Mouse (Mus musculus) liver, embryonic 15.5 days (tissue): ENCODE measurements around the gene Dhrs11. TPM values are rescaled to one million over a fixed set of nuclear protein-coding genes. Genes with fewer than 3 reads are reported as not detected.
"Not testable (repeated sequence)": the region's sequence is repeated elsewhere in the genome, so short reads cannot be mapped to it uniquely, and the experiment has no call there.

Experiments
- ATAC-seq: fragments of 200-750 bp; cut with Nextera tagmentation; 2 replicates; pipeline ENCODE4 v1.8.0; 2017; ENCODE audit warnings: moderate number of reproducible peaks, mild to moderate bottlenecking, moderate library complexity; ENCODE audit not compliant: insufficient read depth
- H3K27ac ChIP-seq: fragments of 300-500 bp; sonication (generic); replicated peaks from 2 replicates; pipeline ENCODE4 v1.5.1; 2015; ENCODE audit warnings: mild to moderate bottlenecking, inconsistent platforms
- H3K27me3 ChIP-seq: fragments of 300-500 bp; sonication (generic); 2 replicates; pipeline ENCODE4 v1.6.1; 2015; ENCODE audit warnings: mild to moderate bottlenecking, inconsistent platforms
- H3K36me3 ChIP-seq: fragments of 300-500 bp; sonication (generic); replicated peaks from 2 replicates; pipeline ENCODE4 v1.6.1; 2015; ENCODE audit warnings: moderate library complexity, mild to moderate bottlenecking, inconsistent platforms
- H3K4me1 ChIP-seq: fragments of 300-500 bp; sonication (generic); replicated peaks from 2 replicates; pipeline ENCODE4 v1.6.1; 2015; ENCODE audit warnings: inconsistent platforms
- H3K4me2 ChIP-seq: fragments of 300-500 bp; sonication (generic); 2 replicates; pipeline ENCODE4 v1.6.1; 2015; ENCODE audit warnings: moderate library complexity, mild to moderate bottlenecking, inconsistent platforms
- H3K4me3 ChIP-seq: fragments of 300-500 bp; sonication (generic); replicated peaks from 2 replicates; pipeline ENCODE4 v1.5.1; 2015; ENCODE audit warnings: mild to moderate bottlenecking, inconsistent platforms
- H3K9ac ChIP-seq: fragments of 300-500 bp; sonication (generic); 2 replicates; pipeline ENCODE4 v1.6.1; 2015; ENCODE audit warnings: moderate library complexity, mild to moderate bottlenecking, inconsistent platforms
- H3K9me3 ChIP-seq: fragments of 300-500 bp; sonication (generic); replicated peaks from 2 replicates; pipeline ENCODE4 v1.6.1; 2016; ENCODE audit warnings: inconsistent platforms
- WGBS: fragments of 180-500 bp; shearing (Covaris S2); methylation state at CpG from one replicate; pipeline ENCODE4 v1.1.7; 2015; ENCODE audit warnings: mixed read lengths; ENCODE audit not compliant: insufficient replicate concordance; 5-methylcytosine and 5-hydroxymethylcytosine counted together
- polyA plus RNA-seq: library from polyadenylated mRNA; unstranded; fragments of >200 nt; fragmentation: Nextera tagmentation; extraction: Ambion mirVana; gene quantifications from 2 replicates; pipeline ENCODE4 v1.2.1, GENCODE M21; 2015

The Dhrs11 gene
- polyA plus RNA-seq = 246 and 274 TPM in 2 replicates

- Histone ChIP-seq H3K4me1 (peaks cover 49% of the 10 kb centered on the region), H3K27ac (peak within 1 kb of the TSS; percentile 98), H3K27me3 (no peaks in the 10 kb centered on the region), H3K4me3 (peak within 1 kb of the TSS; percentile 79), H3K9ac (peak within 1 kb of the TSS; percentile 97), H3K9me3 (no peaks in the 10 kb centered on the region), H3K36me3 (peaks cover 77% of the 10 kb centered on the region), H3K4me2 (peak within 1 kb of the TSS; percentile 92)
- peak; percentile 90 for ATAC-seq
- WGBS = under 1% methylated on average over 62 of the region's 62 CpGs
Observed at GRCm38 (mm10) chr11:84828516-84829399, at the start of gene Dhrs11. Gene Dhrs11 (minus strand): TSS chr11:84828994.

- not testable (repeated sequence) for H3K4me2 ChIP-seq, ATAC-seq, H3K27me3 ChIP-seq, H3K9ac ChIP-seq, H3K4me3 ChIP-seq, H3K9me3 ChIP-seq, H3K27ac ChIP-seq, H3K36me3 ChIP-seq
- H3K4me1 ChIP-seq = peaks cover 54% of the 10 kb centered on the region
- WGBS = 75% methylated on average over 1 of the region's 1 CpGs
Observed at GRCm38 (mm10) chr11:84876020-84876419, 47.2 kb upstream of the Dhrs11 start.

- Histone ChIP-seq H3K27ac (peak overlapping the region; percentile 95), H3K4me2 (peak overlapping the region; percentile 62), H3K36me3 (peaks cover 9% of the 10 kb centered on the region; the same call in 1 of the 2 replicates), H3K4me1 (peaks cover 31% of the 10 kb centered on the region), H3K9me3 (no peaks in the 10 kb centered on the region), H3K9ac (peak overlapping the region; percentile 56), H3K27me3 (no peaks in the 10 kb centered on the region), H3K4me3 (peak overlapping the region; percentile 37)
- ATAC-seq = peak; percentile 44
- WGBS = 23% methylated on average over 1 of the region's 1 CpGs
Observed at GRCm38 (mm10) chr11:84873042-84873833, 44.4 kb upstream of the Dhrs11 start.

GRCm38 (mm10) chr11:84871548-84872069 is 42.8 kb upstream of the Dhrs11 start:
- no peak for ATAC-seq
- WGBS = 42% methylated on average over 4 of the region's 4 CpGs
- peaks cover 37% of the 10 kb centered on the region for H3K4me1 ChIP-seq

GRCm38 (mm10) chr11:84871046-84871445 is 42.3 kb upstream of the Dhrs11 start:
- H3K4me2 ChIP-seq = peak overlapping the region; percentile 78
- ATAC-seq = peak; percentile 30
- under 1% methylated on average over 10 of the region's 10 CpGs for WGBS
- H3K4me3 ChIP-seq = peak overlapping the region; percentile 92
- peak overlapping the region; percentile 100 for H3K27ac ChIP-seq
- peaks cover 38% of the 10 kb centered on the region for H3K4me1 ChIP-seq
- no peaks in the 10 kb centered on the region for H3K9me3 ChIP-seq
- H3K36me3 ChIP-seq = peaks cover 6% of the 10 kb centered on the region
- H3K9ac ChIP-seq = peak overlapping the region; percentile 99
- H3K27me3 ChIP-seq = no peaks in the 10 kb centered on the region

More at GRCm38 (mm10) chr11:84871548-84872069, 42.8 kb upstream of the Dhrs11 start:
- peak overlapping the region; percentile 99 for H3K9ac ChIP-seq
- H3K4me2 ChIP-seq = peak overlapping the region; percentile 78
- H3K36me3 ChIP-seq = peaks cover 6% of the 10 kb centered on the region; the same call in 1 of the 2 replicates
- no peaks in the 10 kb centered on the region for H3K9me3 ChIP-seq
- peak overlapping the region; percentile 100 for H3K27ac ChIP-seq
- peak overlapping the region; percentile 92 for H3K4me3 ChIP-seq
- no peaks in the 10 kb centered on the region for H3K27me3 ChIP-seq

- peak within 1 kb of the TSS; percentile 100 for H3K27ac ChIP-seq
- peaks cover 42% of the 10 kb centered on the region for H3K4me1 ChIP-seq
- no peaks in the 10 kb centered on the region for H3K27me3 ChIP-seq
- peak; percentile 80 for ATAC-seq
- under 1% methylated on average over 58 of the region's 62 CpGs for WGBS
- no peaks in the 10 kb centered on the region for H3K9me3 ChIP-seq
- peaks cover 12% of the 10 kb centered on the region for H3K36me3 ChIP-seq
- H3K4me3 ChIP-seq = peak within 1 kb of the TSS; percentile 92
- H3K4me2 ChIP-seq = peak within 1 kb of the TSS; percentile 78
- H3K9ac ChIP-seq = peak within 1 kb of the TSS; percentile 99
Observed at GRCm38 (mm10) chr11:84870337-84871043, 41.7 kb upstream of the Dhrs11 start, which contains the start of gene Ggnbp2. Gene Ggnbp2 (minus strand): TSS chr11:84870817.

- peaks cover 49% of the 10 kb centered on the region for H3K4me1 ChIP-seq
- peak overlapping the region; percentile 100 for H3K27ac ChIP-seq
- no peaks in the 10 kb centered on the region for H3K27me3 ChIP-seq
- peak overlapping the region; percentile 92 for H3K4me3 ChIP-seq
- H3K36me3 ChIP-seq = peaks cover 18% of the 10 kb centered on the region
- WGBS = under 1% methylated on average over 60 of the region's 61 CpGs
- H3K4me2 ChIP-seq = peak overlapping the region; percentile 78
- ATAC-seq = peak; percentile 55
- H3K9me3 ChIP-seq = no peaks in the 10 kb centered on the region
- H3K9ac ChIP-seq = peak overlapping the region; percentile 99
Observed at GRCm38 (mm10) chr11:84869537-84870232, 40.9 kb upstream of the Dhrs11 start.

GRCm38 (mm10) chr11:84868786-84869259 is 40.0 kb upstream of the Dhrs11 start:
- 0% methylated on average over 7 of the region's 7 CpGs for WGBS
- ATAC-seq = no peak

GRCm38 (mm10) chr11:84867586-84867985 is 38.8 kb upstream of the Dhrs11 start:
- Histone ChIP-seq H3K4me1 (peaks cover 42% of the 10 kb centered on the region), H3K27me3 (no peaks in the 10 kb centered on the region), H3K27ac (peak overlapping the region; percentile 54), H3K4me2 (peak overlapping the region; percentile 66), H3K9ac (peak overlapping the region; percentile 54), H3K36me3 (peaks cover 33% of the 10 kb centered on the region), H3K4me3 (peak overlapping the region; percentile 53), H3K9me3 (no peaks in the 10 kb centered on the region)
- 71% methylated on average over 2 of the region's 2 CpGs for WGBS
- ATAC-seq = no peak

More at GRCm38 (mm10) chr11:84868786-84869259, 40.0 kb upstream of the Dhrs11 start:
- Histone ChIP-seq H3K4me1 (peaks cover 46% of the 10 kb centered on the region), H3K4me2 (peak overlapping the region; percentile 78), H3K9ac (peak overlapping the region; percentile 99), H3K27ac (peak overlapping the region; percentile 100), H3K4me3 (peak overlapping the region; percentile 92), H3K9me3 (no peaks in the 10 kb centered on the region), H3K27me3 (no peaks in the 10 kb centered on the region), H3K36me3 (peaks cover 26% of the 10 kb centered on the region)
